Mouse (Mus musculus): ENCODE results near the gene Hlx. TPM values are rescaled to one million over a fixed set of nuclear protein-coding genes. Genes with fewer than 3 reads are reported as not detected.

The Hlx gene
- polyA plus RNA-seq, 1 experiment from 2014 or later, result 12.7 TPM

- Histone ChIP-seq H3K9ac (ENCODE audit: low read depth, low read length) (no peak overlapping the region), H3K27ac (no peak overlapping the region), H3K9me3 (replicated peaks; ENCODE audit: low read length) (no peaks in the 10 kb centered on the region), H3K27me3 (ENCODE audit: insufficient read depth, low read length) (peaks cover 13% of the 10 kb centered on the region; the same call in 1 of the 2 replicates), H3K4me3 (replicated peaks; ENCODE audit: low read depth, low read length) (no peak overlapping the region), H3K4me1 (replicated peaks; ENCODE audit: insufficient read depth, low read length) (no peaks in the 10 kb centered on the region), H3K36me3 (ENCODE audit: insufficient read depth, low read length) (no peaks in the 10 kb centered on the region), H3K4me2 (ENCODE audit: low read length) (no peak overlapping the region)
- DNase-seq (ENCODE audit: low spot score) (no peak), ATAC-seq (replicated peaks; ENCODE audit: low FRiP score, low read depth) (no peak)
- WGBS, result 31% methylated on average over 7 of the region's 7 CpGs
- TF ChIP-seq CTCF (IDR thresholded peaks at IDR 0.05; ENCODE audit: low read depth), result no peak
Measured at GRCm38 (mm10) chr1:184688026-184688425, 44.4 kb downstream of the Hlx start.

GRCm38 (mm10) chr1:184687512-184687911 lies 44.9 kb downstream of the Hlx start:
- Histone ChIP-seq H3K27me3 (ENCODE audit: insufficient read depth, low read length) (peaks cover 13% of the 10 kb centered on the region; the same call in 1 of the 2 replicates), H3K27ac (no peak overlapping the region), H3K4me3 (replicated peaks; ENCODE audit: low read depth, low read length) (no peak overlapping the region), H3K36me3 (ENCODE audit: insufficient read depth, low read length) (no peaks in the 10 kb centered on the region), H3K4me2 (ENCODE audit: low read length) (no peak overlapping the region), H3K9me3 (replicated peaks; ENCODE audit: low read length) (no peaks in the 10 kb centered on the region), H3K9ac (ENCODE audit: low read depth, low read length) (no peak overlapping the region), H3K4me1 (replicated peaks; ENCODE audit: insufficient read depth, low read length) (no peaks in the 10 kb centered on the region)
- DNase-seq (ENCODE audit: low spot score) (no peak), ATAC-seq (replicated peaks; ENCODE audit: low FRiP score, low read depth) (no peak)
- WGBS, result 23% methylated on average over 4 of the region's 4 CpGs
- no peak for TF ChIP-seq CTCF (IDR thresholded peaks at IDR 0.05; ENCODE audit: low read depth)

GRCm38 (mm10) chr1:184683541-184683940 lies 48.9 kb downstream of the Hlx start:
- no peak for TF ChIP-seq CTCF (IDR thresholded peaks at IDR 0.05; ENCODE audit: low read depth)
- H3K4me1 ChIP-seq (replicated peaks; ENCODE audit: insufficient read depth, low read length), result no peaks in the 10 kb centered on the region
- H3K9ac ChIP-seq (ENCODE audit: low read depth, low read length), result no peak overlapping the region
- no peak overlapping the region for H3K4me3 ChIP-seq (replicated peaks; ENCODE audit: low read depth, low read length)
- peaks cover 9% of the 10 kb centered on the region; the same call in 1 of the 2 replicates for H3K27me3 ChIP-seq (ENCODE audit: insufficient read depth, low read length)
- H3K27ac ChIP-seq, result no peak overlapping the region
- no peak overlapping the region for H3K4me2 ChIP-seq (ENCODE audit: low read length)
- no peak for DNase-seq (ENCODE audit: low spot score)
- no peaks in the 10 kb centered on the region for H3K36me3 ChIP-seq (ENCODE audit: insufficient read depth, low read length)
- ATAC-seq (replicated peaks; ENCODE audit: low FRiP score, low read depth), result no peak
- WGBS, result 65% methylated on average over 6 of the region's 6 CpGs
- H3K9me3 ChIP-seq (replicated peaks; ENCODE audit: low read length), result no peaks in the 10 kb centered on the region

GRCm38 (mm10) chr1:184679416-184679965 lies 52.9 kb downstream of the Hlx start:
- no peak for ATAC-seq (replicated peaks; ENCODE audit: low FRiP score, low read depth)
- Histone ChIP-seq H3K4me1 (replicated peaks; ENCODE audit: insufficient read depth, low read length) (0 out of 2 replicates have a peak, but pooled peaks cover 6% of the 10 kb centered on the region), H3K27me3 (ENCODE audit: insufficient read depth, low read length) (no peaks in the 10 kb centered on the region), H3K4me3 (replicated peaks; ENCODE audit: low read depth, low read length) (no peak overlapping the region), H3K9me3 (replicated peaks; ENCODE audit: low read length) (no peaks in the 10 kb centered on the region), H3K27ac (no peak overlapping the region), H3K4me2 (ENCODE audit: low read length) (no peak overlapping the region), H3K36me3 (ENCODE audit: insufficient read depth, low read length) (no peaks in the 10 kb centered on the region), H3K9ac (ENCODE audit: low read depth, low read length) (no peak overlapping the region)
- TF ChIP-seq CTCF (IDR thresholded peaks at IDR 0.05; ENCODE audit: low read depth), result no peak
- no peak for DNase-seq (ENCODE audit: low spot score)
- 46% methylated on average over 8 of the region's 8 CpGs for WGBS

DNA sequence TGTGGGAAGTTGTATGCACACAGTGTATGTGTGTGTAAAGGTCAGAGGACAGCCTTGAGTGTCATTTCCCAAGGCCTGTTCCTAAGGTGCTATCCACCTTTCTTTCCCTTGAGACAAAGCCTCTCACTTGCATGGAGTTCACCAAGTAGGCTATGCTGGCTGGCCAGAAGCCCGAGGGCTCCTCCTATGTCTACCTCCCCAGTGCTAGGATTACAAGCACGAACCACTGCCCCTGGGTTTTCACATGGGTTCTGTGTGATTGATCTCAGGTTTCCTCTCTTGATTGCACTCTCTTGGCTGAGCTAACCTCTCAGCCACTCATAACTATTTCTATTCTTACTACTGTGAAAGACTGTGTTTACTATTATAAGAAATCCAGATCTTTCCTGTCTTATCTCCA lies 54.8 kb downstream of the Hlx start:
- Histone ChIP-seq H3K36me3 (ENCODE audit: insufficient read depth, low read length) (no peaks in the 10 kb centered on the region), H3K27ac (no peak overlapping the region), H3K4me2 (ENCODE audit: low read length) (no peak overlapping the region), H3K9ac (ENCODE audit: low read depth, low read length) (no peak overlapping the region), H3K4me1 (replicated peaks; ENCODE audit: insufficient read depth, low read length) (0 out of 2 replicates have a peak, but pooled peaks cover 6% of the 10 kb centered on the region), H3K27me3 (ENCODE audit: insufficient read depth, low read length) (no peaks in the 10 kb centered on the region), H3K4me3 (replicated peaks; ENCODE audit: low read depth, low read length) (no peak overlapping the region), H3K9me3 (replicated peaks; ENCODE audit: low read length) (no peaks in the 10 kb centered on the region)
- TF ChIP-seq CTCF (IDR thresholded peaks at IDR 0.05; ENCODE audit: low read depth), result no peak
- ATAC-seq (replicated peaks; ENCODE audit: low FRiP score, low read depth) (no peak), DNase-seq (ENCODE audit: low spot score) (no peak)
- 33% methylated on average over 2 of the region's 2 CpGs for WGBS

Other genes with a start within 250 kb of the Hlx start
- 0.23 and 0.29 TPM in 2 replicates for gene Marc1, start 78.7 kb upstream of the Hlx start, polyA plus RNA-seq (2015; fragmentation: Nextera tagmentation; extraction: Ambion mirVana)
- gene Marc2, start 113.8 kb upstream of the Hlx start, polyA plus RNA-seq (2015; fragmentation: Nextera tagmentation; extraction: Ambion mirVana), result 318 and 327 TPM in 2 replicates
- 7.4 and 7.6 TPM in 2 replicates for gene C130074G19Rik, start 150.6 kb upstream of the Hlx start, polyA plus RNA-seq (2015; fragmentation: Nextera tagmentation; extraction: Ambion mirVana)

Data from kidney, postnatal 0 days (tissue).